Mouse (Mus musculus): ENCODE results near the gene Hdlbp.

Hdlbp gene

GRCm38 (mm10) chr1:93445111-93445821, 33.3 kb downstream of the Hdlbp start:
- DNase-seq (ENCODE audit: low spot score) = peak; percentile 71

DNA sequence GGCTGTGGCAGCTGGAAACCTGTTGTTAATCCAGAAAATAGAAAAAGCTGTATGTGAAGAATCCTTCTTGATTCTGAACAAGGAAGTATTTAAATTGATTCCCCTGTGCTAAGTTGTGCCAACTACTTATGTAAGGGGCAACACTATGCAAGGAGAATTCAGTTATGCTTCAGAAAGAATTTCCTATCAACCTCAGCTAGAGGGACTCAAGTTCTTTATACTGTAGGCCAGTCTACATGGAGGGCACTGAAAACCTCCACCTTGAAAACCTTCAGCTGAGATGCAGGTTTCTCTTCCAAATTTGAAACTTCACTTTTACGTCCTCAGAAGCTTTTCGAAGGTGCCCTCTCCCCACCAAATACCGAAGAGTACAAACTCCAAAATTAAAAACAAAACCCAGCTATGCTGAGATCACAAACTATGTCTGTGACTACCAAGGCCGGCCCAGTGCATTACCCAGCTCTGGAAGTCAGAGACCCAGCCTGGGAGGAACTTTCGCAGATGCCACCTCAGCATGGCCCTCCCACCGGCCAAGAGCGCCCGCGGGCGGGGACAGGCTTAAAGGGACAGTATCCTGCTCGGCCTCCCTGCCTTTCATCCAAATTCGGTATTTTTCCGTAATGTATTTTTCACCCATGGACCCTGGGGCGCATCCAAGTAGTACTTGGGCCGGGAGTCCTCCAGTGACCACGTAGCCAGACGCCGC, 34.1 kb downstream of the Hdlbp start:
- peak; percentile 78 for DNase-seq (ENCODE audit: low spot score)

DNA sequence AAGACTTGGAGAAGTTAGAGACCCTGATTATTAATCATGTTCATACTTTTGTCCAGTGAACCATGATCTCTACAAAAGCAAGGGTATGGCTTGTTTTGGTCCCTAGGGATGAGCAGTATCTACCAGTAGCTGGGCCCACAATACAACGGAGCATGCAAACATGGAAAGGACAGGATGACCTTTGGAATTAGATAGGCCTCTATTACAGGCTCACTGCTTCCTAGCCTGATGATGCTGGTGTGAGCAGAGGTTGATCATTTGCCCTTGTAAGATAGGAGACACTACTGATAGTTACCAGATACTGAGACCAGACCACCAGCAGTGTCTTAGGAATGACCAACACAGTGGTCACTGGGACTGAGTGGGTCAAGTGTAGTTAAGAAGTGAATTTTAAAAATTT, 39.3 kb downstream of the Hdlbp start:
- no peak for DNase-seq (ENCODE audit: low spot score)

DNA sequence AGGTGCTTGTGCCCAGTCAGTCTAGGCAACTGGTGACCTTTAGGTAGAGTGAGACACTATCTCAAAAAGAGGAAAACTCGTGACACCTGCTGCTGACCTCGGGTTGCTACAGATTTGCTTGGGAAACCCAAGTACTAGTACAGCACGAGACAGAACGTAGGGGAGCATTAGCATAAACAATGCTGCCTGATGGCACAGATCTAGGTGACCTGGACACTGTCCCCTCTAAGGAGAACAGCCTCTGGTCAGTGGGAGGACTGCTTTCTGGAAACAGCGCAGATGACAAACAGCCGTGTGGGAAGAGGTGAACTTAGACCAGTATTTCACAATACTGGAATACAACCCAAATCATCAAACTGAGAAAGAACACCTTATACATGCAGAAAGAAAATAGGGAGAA, 46.5 kb downstream of the Hdlbp start:
- peak; percentile 15 for DNase-seq (ENCODE audit: low spot score)

DNA sequence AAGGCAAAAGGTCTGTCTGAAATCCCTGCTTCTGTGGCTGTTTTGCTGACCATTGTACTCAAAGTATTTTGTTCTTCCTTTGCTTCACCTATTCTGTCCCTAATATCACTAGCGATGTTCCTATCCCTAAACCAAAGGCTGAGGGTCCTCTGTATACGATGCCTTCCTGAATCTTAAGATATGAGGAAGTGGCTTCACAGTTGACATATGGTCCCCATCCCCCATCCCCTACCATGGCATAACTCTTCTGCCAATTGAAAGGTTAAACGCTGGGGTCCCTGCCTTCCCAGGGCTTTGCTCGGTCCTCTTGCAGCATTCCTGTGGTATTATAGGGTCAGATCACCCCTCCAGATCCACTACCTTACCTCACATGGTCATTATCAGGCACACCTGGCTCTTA, 75.2 kb downstream of the Hdlbp start:
- DNase-seq (ENCODE audit: low spot score) = no peak

GRCm38 (mm10) chr1:93401191-93402052, 77.2 kb downstream of the Hdlbp start:
- no peak for DNase-seq (ENCODE audit: low spot score)

DNA sequence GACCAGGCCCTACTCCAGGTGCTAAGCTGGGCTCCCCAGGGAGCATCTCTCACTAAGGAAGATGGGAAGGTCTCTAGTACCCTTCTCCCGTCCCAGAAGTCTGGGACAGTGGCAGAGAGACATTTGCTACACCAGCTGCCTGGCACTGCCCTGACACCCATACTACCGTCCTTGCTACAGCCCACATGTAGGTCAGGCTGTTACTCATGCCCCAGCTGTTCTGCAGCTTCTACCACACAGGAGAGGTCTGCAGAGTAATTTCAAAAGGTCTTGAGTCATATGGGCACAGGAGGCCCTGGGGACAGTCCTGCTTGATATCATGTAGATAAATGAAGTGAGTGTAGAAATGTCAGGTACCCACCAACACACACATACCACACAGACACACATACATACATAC, 89.7 kb downstream of the Hdlbp start:
- no peak for DNase-seq (ENCODE audit: low spot score)

GRCm38 (mm10) chr1:93387198-93387597, 91.4 kb downstream of the Hdlbp start:
- DNase-seq (ENCODE audit: low spot score) = no peak

GRCm38 (mm10) chr1:93379117-93379516, 99.5 kb downstream of the Hdlbp start:
- DNase-seq (ENCODE audit: low spot score) = no peak

GRCm38 (mm10) chr1:93377307-93377706, 101.3 kb downstream of the Hdlbp start:
- no peak for DNase-seq (ENCODE audit: low spot score)

GRCm38 (mm10) chr1:93373665-93374064, 105.0 kb downstream of the Hdlbp start, which contains the start of gene Ano7:
Gene Ano7 (plus strand): TSS chr1:93373930.
- no peak for DNase-seq (ENCODE audit: low spot score)

DNA sequence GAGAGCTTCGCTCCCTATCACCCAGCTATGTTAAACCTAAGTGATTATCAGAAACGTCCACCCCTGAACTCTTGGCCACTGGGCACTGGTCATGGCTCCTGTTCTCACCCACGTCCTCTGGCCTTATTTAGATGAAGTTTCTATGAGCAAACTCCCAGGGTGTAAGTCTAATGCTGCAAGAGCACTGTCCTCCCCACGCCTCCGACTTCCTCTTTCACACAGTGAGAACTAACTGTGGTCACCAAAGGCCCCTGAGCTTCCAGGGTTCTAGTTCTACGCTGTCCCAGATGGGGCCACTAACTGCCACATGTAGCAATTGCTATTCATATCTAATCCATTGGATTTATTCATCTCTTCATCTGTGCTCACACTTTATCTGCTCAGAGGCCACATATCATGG, 113.0 kb downstream of the Hdlbp start:
- DNase-seq (ENCODE audit: low spot score) = no peak

- DNase-seq (ENCODE audit: low spot score) = no peak
Observed at GRCm38 (mm10) chr1:93362661-93363060, 116.0 kb downstream of the Hdlbp start.

Measured in ovary, adult 18-20 months (tissue).